Mouse (Mus musculus) bone marrow, adult 2 months (tissue): ENCODE measurements around the gene Rpl37. TPM values are rescaled to one million over a fixed set of nuclear protein-coding genes. Genes with fewer than 3 reads are reported as not detected.

Experiments used
- H3K27ac ChIP-seq: fragments of 200-500 bp; 2 replicates; pipeline ENCODE4 v1.5.1; 2012; ENCODE audit warnings: low read depth, mild to moderate bottlenecking, control low read depth, inconsistent platforms, low read length; ENCODE audit not compliant: control insufficient read depth, poor library complexity, insufficient read depth
- H3K4me1 ChIP-seq: fragments of 200-500 bp; 2 replicates; pipeline ENCODE4 v1.6.1; 2011; ENCODE audit warnings: low read length; ENCODE audit not compliant: control insufficient read depth, insufficient read depth
- H3K4me3 ChIP-seq: fragments of 200-500 bp; replicated peaks from 2 replicates; pipeline ENCODE3; 2011; ENCODE audit warnings: mild to moderate bottlenecking, low read depth, low read length, control low read depth; ENCODE audit not compliant: control insufficient read depth
- CTCF ChIP-seq: fragments of 200-500 bp; IDR thresholded peaks from 2 replicates; pipeline ENCODE4 v1.5.1; 2011; ENCODE audit warnings: low read length, control low read depth; ENCODE audit not compliant: control insufficient read depth, insufficient read depth
- POLR2A ChIP-seq: fragments of 200-500 bp; IDR thresholded peaks from 2 replicates; pipeline ENCODE4 v1.6.1; 2011; ENCODE audit warnings: low read depth, mild to moderate bottlenecking, control low read depth, low read length, borderline replicate concordance; ENCODE audit not compliant: control insufficient read depth
- WGBS: fragments of 180-500 bp; shearing (Covaris S2); methylation state at CpG from one replicate; pipeline ENCODE4 v1.1.7; 2018; 5-methylcytosine and 5-hydroxymethylcytosine counted together
- polyA plus RNA-seq: library from polyadenylated mRNA; stranded (reverse); fragments of >200 nt; gene quantifications from 2 replicates; pipeline ENCODE4 v1.2.4, GENCODE M21; 2011; ENCODE audit warnings: low replicate concordance; ENCODE audit not compliant: missing spikeins, insufficient read depth, insufficient read length

The Rpl37 gene
- polyA plus RNA-seq, 1 experiment: 809 TPM

GRCm38 (mm10) chr15:5140357-5140756 lies 23.9 kb downstream of the Rpl37 start:
- Histone ChIP-seq H3K27ac (peak overlapping the region; percentile 41; the same call in 1 of the 2 replicates), H3K4me3 (no peak overlapping the region), H3K4me1 (peaks cover 3% of the 10 kb centered on the region; the same call in 1 of the 2 replicates)
- TF ChIP-seq CTCF (no peak), POLR2A (no peak)

GRCm38 (mm10) chr15:5142047-5142446 lies 25.6 kb downstream of the Rpl37 start:
- WGBS: 39% methylated on average over 5 of the region's 5 CpGs
- peak overlapping the region; percentile 14; the same call in 1 of the 2 replicates for H3K27ac ChIP-seq
- H3K4me1 ChIP-seq: peaks cover 3% of the 10 kb centered on the region; the same call in 1 of the 2 replicates
- TF ChIP-seq POLR2A (no peak), CTCF (no peak)
- no peak overlapping the region for H3K4me3 ChIP-seq

- H3K27ac ChIP-seq: no peak overlapping the region
- H3K4me1 ChIP-seq: peaks cover 3% of the 10 kb centered on the region; the same call in 1 of the 2 replicates
- TF ChIP-seq POLR2A (no peak), CTCF (no peak)
- H3K4me3 ChIP-seq: no peak overlapping the region
- 48% methylated on average over 5 of the region's 5 CpGs for WGBS
These were observed 26.3 kb downstream of the Rpl37 start for GRCm38 (mm10) chr15:5142714-5143113.

- Histone ChIP-seq H3K4me1 (peaks cover 3% of the 10 kb centered on the region; the same call in 1 of the 2 replicates), H3K27ac (peak within 1 kb of the TSS; percentile 98)
- TF ChIP-seq CTCF (peak; percentile 41; the same call in 1 of the 2 replicates), POLR2A (peak; percentile 60; the same call in 1 of the 2 replicates)
These were observed 27.0 kb downstream of the Rpl37 start, which contains the start of gene Prkaa1 for GRCm38 (mm10) chr15:5143361-5144020. Gene Prkaa1 (plus strand): TSS chr15:5143861.

GRCm38 (mm10) chr15:5144021-5144778 lies 27.8 kb downstream of the Rpl37 start:
- TF ChIP-seq CTCF (no peak), POLR2A (no peak)

More at GRCm38 (mm10) chr15:5143361-5144020, 27.0 kb downstream of the Rpl37 start, which contains the start of gene Prkaa1:
- under 1% methylated on average over 69 of the region's 80 CpGs for WGBS
- H3K4me3 ChIP-seq: peak within 1 kb of the TSS; percentile 94

GRCm38 (mm10) chr15:5145196-5145945 lies 28.9 kb downstream of the Rpl37 start:
- Histone ChIP-seq H3K27ac (no peak overlapping the region), H3K4me1 (peaks cover 3% of the 10 kb centered on the region; the same call in 1 of the 2 replicates), H3K4me3 (peak overlapping the region; percentile 16)
- 78% methylated on average over 9 of the region's 9 CpGs for WGBS
- no peak for TF ChIP-seq CTCF
- no peak for TF ChIP-seq POLR2A

More at GRCm38 (mm10) chr15:5144021-5144778, 27.8 kb downstream of the Rpl37 start:
- H3K4me3 ChIP-seq: peak overlapping the region; percentile 94
- peaks cover 3% of the 10 kb centered on the region; the same call in 1 of the 2 replicates for H3K4me1 ChIP-seq
- WGBS: under 1% methylated on average over 61 of the region's 61 CpGs
- H3K27ac ChIP-seq: peak overlapping the region; percentile 89

- no peak overlapping the region for H3K4me3 ChIP-seq
- no peaks in the 10 kb centered on the region; the same call in 1 of the 2 replicates for H3K4me1 ChIP-seq
- TF ChIP-seq POLR2A (no peak), CTCF (no peak)
- H3K27ac ChIP-seq: no peak overlapping the region
- 83% methylated on average over 4 of the region's 4 CpGs for WGBS
These were observed 32.7 kb downstream of the Rpl37 start for GRCm38 (mm10) chr15:5149187-5149586.
